Mouse (Mus musculus) Patski (cell line): ENCODE measurements at regions not wholly inside any gene's neighbourhood (a gene's known extent, or its start where the extent isn't known, plus 50 kb on each side); places are given as distances from the start of the nearest gene placed in this dataset.
"Not testable (repeated sequence)": the region's sequence is repeated elsewhere in the genome, so short reads cannot be mapped to it uniquely, and the experiment has no call there.

Experiments
- ATAC-seq: fragments of 100-300 bp; one replicate; pipeline ENCODE4 v1.8.0; 2021
- CTCF ChIA-PET: fragments of 350-600 bp; sonication (Branson Sonifier 250); formaldehyde crosslinking; loops from one replicate; lab custom pipeline; 2022; ENCODE audit warnings: inconsistent platforms; lab: Charles Lee
- POLR2A ChIA-PET: fragments of 350-600 bp; sonication (Branson Sonifier 250); formaldehyde crosslinking; loops from one replicate; lab custom pipeline; 2022; ENCODE audit warnings: antibody characterized with exemption, inconsistent platforms; lab: Charles Lee
- DNase-seq: peaks from one replicate; pipeline ENCODE4 v3.0.0-alpha.2; 2011; ENCODE audit warnings: low read depth, low spot score
- H3K27me3 ChIP-seq: fragments of 371-371 bp; one replicate; pipeline ENCODE4 v1.5.1; 2021
- CTCF ChIP-seq: fragments of 100-300 bp; IDR thresholded peaks from one replicate; pipeline ENCODE4 v1.5.1; 2021
- in situ Hi-C: fragments of 300-500 bp; cut with MboI; formaldehyde crosslinking; loops from 3 replicates; pipeline ENCODE4 v1.11.1; 2018; ENCODE audit warnings: low pct_unique_long_range_greater_than_20kb, mixed read lengths

- in situ Hi-C loops, result no loop called here
- peaks cover 3% of the 10 kb centered on the region for H3K27me3 ChIP-seq
- DNase-seq (no peak), ATAC-seq (no peak)
- ChIA-PET POLR2A (no interaction called here), CTCF (no interaction called here)
- no peak for TF ChIP-seq CTCF
These were observed 358.5 kb upstream of the Pfkp start for GRCm38 (mm10) chr13:7007091-7007490.

GRCm38 (mm10) chr13:6998508-6999278 lies 350.1 kb upstream of the Pfkp start:
- ATAC-seq, DNase-seq, H3K27me3 ChIP-seq, CTCF ChIA-PET, in situ Hi-C loops, POLR2A ChIA-PET: not testable (repeated sequence)

- TF ChIP-seq CTCF, result no peak
These were observed 349.5 kb upstream of the Pfkp start for GRCm38 (mm10) chr13:6998094-6998493.

GRCm38 (mm10) chr13:6992323-6992994 lies 343.9 kb upstream of the Pfkp start:
- ChIA-PET CTCF (interaction anchor here (1.2 kb wide), 1 partner anchor 11 kb away, joined by 6 read pairs; no protein-coding TSS in a partner anchor), POLR2A (no interaction called here)
- in situ Hi-C loops, result no loop called here
- no peak for DNase-seq
- no peaks in the 10 kb centered on the region for H3K27me3 ChIP-seq
- ATAC-seq, result no peak
- TF ChIP-seq CTCF, result no peak

More at GRCm38 (mm10) chr13:6998094-6998493, 349.5 kb upstream of the Pfkp start:
- DNase-seq (no peak), ATAC-seq (no peak)
- H3K27me3 ChIP-seq, result no peaks in the 10 kb centered on the region
- ChIA-PET CTCF (no interaction called here), POLR2A (no interaction called here)
- in situ Hi-C loops, result no loop called here

GRCm38 (mm10) chr13:6991714-6992113 lies 343.1 kb upstream of the Pfkp start:
- no peaks in the 10 kb centered on the region for H3K27me3 ChIP-seq
- in situ Hi-C loops, result no loop called here
- ATAC-seq, result no peak
- no peak for DNase-seq
- CTCF ChIA-PET, result interaction anchor here (1.2 kb wide), 1 partner anchor 11 kb away, joined by 6 read pairs; no protein-coding TSS in a partner anchor
- POLR2A ChIA-PET, result no interaction called here
- no peak for TF ChIP-seq CTCF

- TF ChIP-seq CTCF, result no peak
- ATAC-seq (no peak), DNase-seq (no peak)
- POLR2A ChIA-PET, result no interaction called here
- no peaks in the 10 kb centered on the region for H3K27me3 ChIP-seq
- in situ Hi-C loops, result no loop called here
- CTCF ChIA-PET, result no interaction called here
These were observed 336.7 kb upstream of the Pfkp start for GRCm38 (mm10) chr13:6985012-6985996.

- no peak for DNase-seq
- in situ Hi-C loops, result no loop called here
- no peak for TF ChIP-seq CTCF
- ATAC-seq, result no peak
- no peaks in the 10 kb centered on the region for H3K27me3 ChIP-seq
- CTCF ChIA-PET, result no interaction called here
- POLR2A ChIA-PET, result no interaction called here
These were observed 307.1 kb upstream of the Pfkp start for GRCm38 (mm10) chr13:6955713-6956112.

GRCm38 (mm10) chr13:6924136-6924535 lies 275.6 kb upstream of the Pfkp start:
- H3K27me3 ChIP-seq, result peaks cover 4% of the 10 kb centered on the region
- in situ Hi-C loops, result no loop called here
- ChIA-PET CTCF (no interaction called here), POLR2A (no interaction called here)
- ATAC-seq (no peak), DNase-seq (no peak)
- TF ChIP-seq CTCF, result no peak

GRCm38 (mm10) chr13:6922357-6922721 lies 273.8 kb upstream of the Pfkp start:
- no peak for TF ChIP-seq CTCF
- ATAC-seq, result no peak
- peaks cover 4% of the 10 kb centered on the region for H3K27me3 ChIP-seq
- CTCF ChIA-PET, result no interaction called here
- no peak for DNase-seq
- in situ Hi-C loops, result no loop called here
- POLR2A ChIA-PET, result no interaction called here

GRCm38 (mm10) chr13:6921691-6922356 lies 273.2 kb upstream of the Pfkp start:
- ChIA-PET CTCF (no interaction called here), POLR2A (no interaction called here)
- H3K27me3 ChIP-seq, result peaks cover 4% of the 10 kb centered on the region
- in situ Hi-C loops, result no loop called here
- no peak for TF ChIP-seq CTCF
- no peak for ATAC-seq
- no peak for DNase-seq
